Mouse (Mus musculus) CH12.LX (cell line): ENCODE measurements around the gene Mark4. TPM values are rescaled to one million over a fixed set of nuclear protein-coding genes. Genes with fewer than 3 reads are reported as not detected.

Experiments
- DNase-seq: peaks from one replicate; pipeline ENCODE4 v3.0.0-alpha.2; 2013; ENCODE audit errors: extremely low read depth
- H3K27ac ChIP-seq: 2 replicates; pipeline ENCODE4 v1.5.1; 2012; ENCODE audit warnings: low read depth, mild to moderate bottlenecking, control low read depth, moderate library complexity; ENCODE audit not compliant: insufficient read depth
- H3K27me3 ChIP-seq: replicated peaks from 2 replicates; pipeline ENCODE3; 2012; ENCODE audit warnings: inconsistent platforms
- H3K36me3 ChIP-seq, 2 experiments: replicated peaks in 1 of 2; 2 replicates each; pipeline versions ENCODE3 to v1.6.1; 2012; ENCODE audit warnings: inconsistent platforms in 1 of 2, low read length in 1 of 2, mild to moderate bottlenecking in 1 of 2, mixed read lengths in 1 of 2, moderate library complexity in 1 of 2; ENCODE audit not compliant: control insufficient read depth in 1 of 2, insufficient read depth in 1 of 2
- H3K4me1 ChIP-seq, 2 experiments: 2 replicates each; pipeline ENCODE4 v1.6.1; 2012; ENCODE audit warnings: inconsistent platforms in 1 of 2, moderate library complexity in 1 of 2; ENCODE audit not compliant: insufficient read depth in 2 of 2, control insufficient read depth in 1 of 2
- H3K4me2 ChIP-seq: 2 replicates; pipeline ENCODE4 v1.6.1; 2012; ENCODE audit warnings: low read depth, mild to moderate bottlenecking, control low read depth; ENCODE audit not compliant: poor library complexity, insufficient read depth, severe bottlenecking
- H3K4me3 ChIP-seq, 3 experiments: fragments of 150-350 bp in 1 of 3; sonication (generic) in 1 of 3; replicated peaks in 1 of 3; 2 replicates each; pipeline versions ENCODE3 to v1.5.1; 2011 to 2012; ENCODE audit warnings: low read depth in 2 of 3, low read length in 2 of 3, mild to moderate bottlenecking in 2 of 3, moderate library complexity in 2 of 3, control low read depth in 1 of 3, improper control_type of control experiment in 1 of 3, inconsistent platforms in 1 of 3, mixed read lengths in 1 of 3; ENCODE audit not compliant: poor library complexity in 1 of 3
- H3K79me2 ChIP-seq: replicated peaks from 2 replicates; pipeline ENCODE4 v1.6.1; 2012; ENCODE audit warnings: mild to moderate bottlenecking, moderate library complexity; ENCODE audit not compliant: control insufficient read depth, poor library complexity, insufficient read depth, severe bottlenecking; ENCODE audit errors: extremely low read depth
- H3K9ac ChIP-seq: 2 replicates; pipeline ENCODE4 v1.6.1; 2012; ENCODE audit warnings: low read depth, mild to moderate bottlenecking, control low read depth, moderate library complexity; ENCODE audit not compliant: insufficient read depth
- H3K9me3 ChIP-seq: replicated peaks from 2 replicates; pipeline ENCODE3; 2012; ENCODE audit warnings: low read length, inconsistent platforms, mixed read lengths
- E2F4 ChIP-seq: IDR thresholded peaks from 2 replicates; pipeline ENCODE4 v1.6.1; 2011; ENCODE audit warnings: low read depth, low read length, improper control_type of control experiment; ENCODE audit not compliant: insufficient replicate concordance
- ETS1 ChIP-seq: conservative IDR thresholded peaks from 2 replicates; pipeline ENCODE4 v1.6.1; 2012; ENCODE audit warnings: low read depth, mild to moderate bottlenecking, inconsistent platforms, low read length, improper control_type of control experiment, moderate library complexity
- GABPA ChIP-seq: IDR thresholded peaks from 2 replicates; pipeline ENCODE4 v1.6.1; 2012; ENCODE audit warnings: low read depth, low read length, improper control_type of control experiment, inconsistent platforms; ENCODE audit not compliant: insufficient replicate concordance
- JUN ChIP-seq: IDR thresholded peaks from 2 replicates; pipeline ENCODE4 v1.6.1; 2011; ENCODE audit warnings: low read depth, mild to moderate bottlenecking, low read length, improper control_type of control experiment, moderate library complexity; ENCODE audit not compliant: insufficient read depth
- JUND ChIP-seq: conservative IDR thresholded peaks from 2 replicates; pipeline ENCODE4 v1.6.1; 2011; ENCODE audit warnings: low read depth, low read length, improper control_type of control experiment
- KAT2A ChIP-seq: IDR thresholded peaks from 2 replicates; pipeline ENCODE4 v1.6.1; 2012; ENCODE audit warnings: low read length, improper control_type of control experiment, inconsistent platforms; ENCODE audit not compliant: insufficient replicate concordance
- MAZ ChIP-seq: IDR thresholded peaks from 2 replicates; pipeline ENCODE4 v1.6.1; 2012; ENCODE audit warnings: low read depth, mild to moderate bottlenecking, inconsistent platforms, low read length, improper control_type of control experiment, moderate library complexity
- MEF2A ChIP-seq: IDR thresholded peaks from 2 replicates; pipeline ENCODE4 v1.6.1; 2014; ENCODE audit warnings: low read depth, mild to moderate bottlenecking, inconsistent platforms, low read length, improper control_type of control experiment, borderline replicate concordance
- PAX5 ChIP-seq: IDR thresholded peaks from 2 replicates; pipeline ENCODE4 v1.6.1; 2012; ENCODE audit warnings: low read length, inconsistent platforms, mixed read lengths
- POLR2AphosphoS2 ChIP-seq: IDR thresholded peaks from 2 replicates; pipeline ENCODE4 v1.6.1; 2011; ENCODE audit warnings: low read depth, low read length, improper control_type of control experiment
- RCOR1 ChIP-seq: conservative IDR thresholded peaks from 2 replicates; pipeline ENCODE4 v1.6.1; 2012; ENCODE audit warnings: low read depth, mild to moderate bottlenecking, inconsistent platforms, low read length, improper control_type of control experiment
- ZC3H11A ChIP-seq: IDR thresholded peaks from 2 replicates; pipeline ENCODE4 v1.6.1; 2012; ENCODE audit warnings: low read depth, mild to moderate bottlenecking, inconsistent platforms, low read length, improper control_type of control experiment
- ZKSCAN1 ChIP-seq: IDR thresholded peaks from 2 replicates; pipeline ENCODE4 v1.6.1; 2012; ENCODE audit warnings: low read depth, inconsistent platforms, low read length, improper control_type of control experiment, borderline replicate concordance
- ZMIZ1 ChIP-seq: IDR thresholded peaks from 2 replicates; pipeline ENCODE4 v1.6.1; 2012; ENCODE audit warnings: low read depth, mild to moderate bottlenecking, inconsistent platforms, low read length, improper control_type of control experiment
- ZNF384 ChIP-seq: IDR thresholded peaks from 2 replicates; pipeline ENCODE4 v1.6.1; 2012; ENCODE audit warnings: low read depth, low read length, improper control_type of control experiment, inconsistent platforms
- dilution Hi-C: fragments of 300-500 bp; cut with MboI; formaldehyde crosslinking; loops from 2 replicates; pipeline ENCODE4 v1.14.3; 2020; ENCODE audit warnings: low sequenced_read_pairs; ENCODE audit not compliant: extremely low pct_unique_long_range_greater_than_20kb, extremely low pct_ligation_motif_present
- in situ Hi-C: fragments of 300-500 bp; cut with MboI; formaldehyde crosslinking; loops from 3 replicates; pipeline ENCODE4 v1.14.3; 2019; ENCODE audit warnings: low sequenced_read_pairs, low pct_ligation_motif_present, low pct_unique_long_range_greater_than_20kb, mixed read lengths
- polyA plus RNA-seq: library from polyadenylated mRNA; unstranded; fragments of >175 nt; gene quantifications from 2 replicates; pipeline ENCODE4 v1.2.1, GENCODE M21; 2012; ENCODE audit warnings: low read depth; ENCODE audit not compliant: insufficient read length
- total RNA-seq, 2 experiments: library from RNA; depleted of rRNA; stranded (reverse); fragments of 300-350 nt in 1 of 2; fragments of >200 nt in 1 of 2; gene quantifications; 2 replicates each; pipeline ENCODE4 v1.2.3; 2012 to 2014

The Mark4 gene
- total and polyA plus RNA-seq, 3 experiments: 1.7 to 11.9 (median 7.3) TPM

- TF ChIP-seq JUND (no peak), GABPA (no peak; the same call in 1 of the 2 replicates), ZNF384 (no peak), POLR2AphosphoS2 (no peak), ZC3H11A (no peak), KAT2A (0 out of 2 replicates have a peak, but pooled peaks have one; percentile 53), MEF2A (peak; percentile 54; the same call in 1 of the 2 replicates), MAZ (no peak), PAX5 (no peak)
- TF ChIP-seq, all 38 proteins: peak for 14
Observed at GRCm38 (mm10) chr7:19381377-19382165, 77.0 kb downstream of the Mark4 start, which contains the start of gene Ercc2 (continued).

- no peak overlapping the region for H3K4me3 ChIP-seq
- peaks cover 12% of the 10 kb centered on the region for H3K79me2 ChIP-seq
- peaks cover 3% of the 10 kb centered on the region in 2 experiments; a peak in 3 of 4 replicates for H3K4me1 ChIP-seq
- no peaks in the 10 kb centered on the region for H3K9me3 ChIP-seq
- no peak overlapping the region for H3K27ac ChIP-seq
- DNase-seq: no peak
- dilution Hi-C loops: no loop called here
- H3K36me3 ChIP-seq: peaks cover 0 to 2% of the 10 kb centered on the region in 2 experiments
- no peak overlapping the region for H3K4me2 ChIP-seq
- H3K9ac ChIP-seq: no peak overlapping the region
- H3K27me3 ChIP-seq: no peaks in the 10 kb centered on the region
- TF ChIP-seq MAZ (no peak), MEF2A (no peak), POLR2AphosphoS2 (no peak), ZMIZ1 (no peak), ETS1 (no peak)
- in situ Hi-C loops: no loop called here
Observed at GRCm38 (mm10) chr7:19378049-19378448, 80.6 kb downstream of the Mark4 start.

DNA sequence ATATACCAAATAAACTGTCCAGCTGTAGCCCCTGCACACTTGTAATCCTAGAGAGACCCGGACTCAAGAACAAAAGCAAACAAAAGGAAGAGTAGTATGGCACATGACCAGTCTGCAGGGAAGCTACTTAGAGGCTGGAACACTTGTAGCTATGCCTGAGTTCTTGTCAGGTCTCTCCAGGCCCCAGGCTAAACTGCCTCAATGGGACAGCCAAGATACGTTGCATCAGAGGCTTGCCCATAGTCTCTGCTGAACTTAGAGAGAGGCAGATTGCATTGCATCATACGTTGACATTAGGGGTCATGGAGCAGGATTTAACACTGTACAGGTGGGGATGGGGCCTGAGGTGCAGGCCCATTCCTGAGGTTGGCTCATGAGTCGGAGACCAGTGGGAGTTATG, 82.6 kb downstream of the Mark4 start:
- dilution Hi-C loops: no loop called here
- H3K36me3 ChIP-seq: peaks cover 0 to 2% of the 10 kb centered on the region in 2 experiments
- no peak overlapping the region for H3K4me2 ChIP-seq
- no peak overlapping the region for H3K9ac ChIP-seq
- no peak overlapping the region for H3K4me3 ChIP-seq
- DNase-seq: no peak
- in situ Hi-C loops: no loop called here
- no peaks in the 10 kb centered on the region for H3K79me2 ChIP-seq
- H3K27ac ChIP-seq: no peak overlapping the region
- H3K4me1 ChIP-seq: peaks cover 0 to 3% of the 10 kb centered on the region in 2 experiments; a peak in 1 of 4 replicates
- H3K9me3 ChIP-seq: no peaks in the 10 kb centered on the region
- TF ChIP-seq RCOR1 (no peak), ZKSCAN1 (no peak), JUN (no peak), E2F4 (no peak), ZC3H11A (no peak), MAZ (no peak)
- H3K27me3 ChIP-seq: peaks cover 2% of the 10 kb centered on the region
